Mouse (Mus musculus) testis, adult 2 months (tissue): ENCODE measurements at regions not wholly inside any gene's neighbourhood (a gene's known extent, or its start where the extent isn't known, plus 50 kb on each side); places are given as distances from the start of the nearest gene placed in this dataset.

Experiments
- CTCF ChIP-seq: fragments of 200-500 bp; IDR thresholded peaks from 2 replicates; pipeline ENCODE4 v1.5.1; 2012; ENCODE audit warnings: low read depth, mild to moderate bottlenecking, inconsistent platforms, low read length, moderate library complexity; ENCODE audit not compliant: control insufficient read depth, insufficient read depth, insufficient replicate concordance
- POLR2A ChIP-seq: fragments of 200-500 bp; IDR thresholded peaks from 2 replicates; pipeline ENCODE4 v1.6.1; 2012; ENCODE audit warnings: low read depth, mild to moderate bottlenecking, inconsistent platforms, low read length, moderate library complexity; ENCODE audit not compliant: control insufficient read depth

- TF ChIP-seq CTCF (no peak), POLR2A (no peak)
Measured at GRCm38 (mm10) chr15:67355334-67355733, 854.6 kb upstream of the Lrrc6 start.
